Mouse (Mus musculus): ENCODE data around the gene Ckmt2. TPM values are rescaled to one million over a fixed set of nuclear protein-coding genes. Genes with fewer than 3 reads are reported as not detected.

The Ckmt2 gene
- not detected in 2 replicates for polyA plus RNA-seq (2015; fragmentation: Nextera tagmentation; extraction: Ambion mirVana)

DNA sequence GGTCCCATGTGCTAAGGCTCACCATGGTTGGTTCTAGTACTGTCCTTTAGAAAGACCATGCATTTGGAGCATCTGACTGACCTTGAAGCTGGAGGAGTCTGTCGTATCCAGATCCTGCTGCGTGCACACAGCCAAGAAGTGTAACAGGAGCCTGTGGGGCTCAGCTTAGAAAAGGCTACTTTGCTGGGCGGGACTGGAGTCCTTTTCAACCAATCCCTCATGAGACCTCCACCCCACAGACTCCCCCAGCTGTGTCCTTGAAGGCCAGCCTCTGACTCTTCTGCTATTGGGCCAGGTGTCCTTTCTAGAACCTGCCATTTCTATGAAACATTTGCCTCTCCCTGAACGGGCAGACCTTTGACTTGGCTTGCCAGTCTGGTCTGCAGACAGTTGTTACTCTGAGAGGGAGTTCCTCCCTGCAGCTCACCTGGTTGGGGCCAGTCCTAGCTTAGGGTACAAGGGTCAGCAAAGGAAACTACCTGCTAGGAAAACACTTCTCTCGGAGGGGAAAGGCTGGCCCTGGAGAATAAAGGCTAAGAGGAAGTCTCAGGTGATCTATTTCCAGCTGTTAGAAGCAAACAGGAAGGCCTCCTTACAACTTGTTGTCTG is at the start of gene Ckmt2:
Ckmt2 (minus strand) TSS at position 145 of the 609 bp plus-strand sequence.
- 82% methylated on average over 5 of the region's 5 CpGs for WGBS
- no peak within 1 kb of the TSS for H3K4me2 ChIP-seq (ENCODE audit: low read length)
- no peak for ATAC-seq
- no peak within 1 kb of the TSS for H3K27ac ChIP-seq (ENCODE audit: low read length)
- H3K36me3 ChIP-seq (ENCODE audit: control insufficient read depth, insufficient read depth, low read length): no peaks in the 10 kb centered on the region
- no peak within 1 kb of the TSS for H3K9ac ChIP-seq (ENCODE audit: low read depth, low read length)
- H3K4me1 ChIP-seq (ENCODE audit: control insufficient read depth, insufficient read depth, low read length): no peaks in the 10 kb centered on the region
- no peak within 1 kb of the TSS for H3K4me3 ChIP-seq (ENCODE audit: low read depth, low read length)
- no peaks in the 10 kb centered on the region for H3K27me3 ChIP-seq (ENCODE audit: control insufficient read depth, insufficient read depth, low read depth, low read length)
- H3K9me3 ChIP-seq (replicated peaks; ENCODE audit: control insufficient read depth, low read length, poor library complexity, severe bottlenecking): no peaks in the 10 kb centered on the region

DNA sequence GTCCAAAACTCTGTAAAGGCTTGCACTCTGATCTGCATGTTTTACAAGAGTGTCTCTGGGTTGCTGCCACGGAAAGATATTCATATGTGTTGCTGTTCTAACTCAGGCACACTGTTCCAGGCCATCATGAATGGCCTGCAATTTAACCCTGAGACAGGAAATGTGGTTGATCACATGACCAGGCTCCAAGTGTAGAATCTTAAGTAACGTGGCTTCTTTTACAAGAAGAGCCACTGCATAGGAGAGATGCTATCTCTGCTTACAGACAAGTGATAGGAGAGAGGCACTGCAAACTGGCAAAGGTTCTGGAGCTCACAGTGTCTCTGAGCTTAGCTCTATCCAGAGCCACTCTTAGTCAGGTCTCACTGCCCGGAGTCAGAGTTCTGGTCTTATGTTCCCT is 44.3 kb upstream of the Ckmt2 start:
- Histone ChIP-seq H3K9me3 (replicated peaks; ENCODE audit: control insufficient read depth, low read length, poor library complexity, severe bottlenecking) (no peaks in the 10 kb centered on the region), H3K9ac (ENCODE audit: low read depth, low read length) (no peak overlapping the region), H3K27ac (ENCODE audit: low read length) (no peak overlapping the region), H3K27me3 (ENCODE audit: control insufficient read depth, insufficient read depth, low read depth, low read length) (no peaks in the 10 kb centered on the region), H3K36me3 (ENCODE audit: control insufficient read depth, insufficient read depth, low read length) (no peaks in the 10 kb centered on the region), H3K4me2 (ENCODE audit: low read length) (no peak overlapping the region), H3K4me3 (ENCODE audit: low read depth, low read length) (no peak overlapping the region), H3K4me1 (ENCODE audit: control insufficient read depth, insufficient read depth, low read length) (no peaks in the 10 kb centered on the region)
- WGBS: 76% methylated on average over 3 of the region's 3 CpGs
- no peak for ATAC-seq

DNA sequence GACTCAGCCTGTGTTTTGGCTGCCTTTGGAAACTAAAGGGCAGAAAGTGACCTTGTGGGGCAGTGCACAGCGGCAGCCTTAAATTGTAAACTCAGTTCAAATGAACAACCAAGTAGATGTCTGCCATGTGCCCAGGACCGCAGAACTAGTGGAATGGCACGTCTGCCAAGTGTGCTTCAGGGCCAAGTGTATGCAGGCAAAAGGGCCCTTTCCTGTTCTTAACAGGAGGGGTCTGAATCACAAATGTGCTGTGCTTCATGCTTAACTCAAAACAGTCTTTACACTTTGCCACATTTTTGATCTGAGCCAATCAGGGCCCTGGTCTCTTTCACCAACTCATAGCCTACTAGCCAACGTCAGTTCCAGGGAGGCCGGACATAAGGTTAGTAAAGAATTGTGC is 42.1 kb upstream of the Ckmt2 start:
- ATAC-seq: no peak
- Histone ChIP-seq H3K27me3 (ENCODE audit: control insufficient read depth, insufficient read depth, low read depth, low read length) (no peaks in the 10 kb centered on the region), H3K4me1 (ENCODE audit: control insufficient read depth, insufficient read depth, low read length) (peaks cover 8% of the 10 kb centered on the region), H3K9me3 (replicated peaks; ENCODE audit: control insufficient read depth, low read length, poor library complexity, severe bottlenecking) (no peaks in the 10 kb centered on the region), H3K9ac (ENCODE audit: low read depth, low read length) (no peak overlapping the region), H3K4me2 (ENCODE audit: low read length) (no peak overlapping the region), H3K4me3 (ENCODE audit: low read depth, low read length) (no peak overlapping the region), H3K36me3 (ENCODE audit: control insufficient read depth, insufficient read depth, low read length) (no peaks in the 10 kb centered on the region), H3K27ac (ENCODE audit: low read length) (no peak overlapping the region)
- whole genome bisulfite sequencing: 89% methylated on average over 5 of the region's 5 CpGs

- no peaks in the 10 kb centered on the region for H3K27me3 ChIP-seq (ENCODE audit: control insufficient read depth, insufficient read depth, low read depth, low read length)
- no peaks in the 10 kb centered on the region for H3K9me3 ChIP-seq (replicated peaks; ENCODE audit: control insufficient read depth, low read length, poor library complexity, severe bottlenecking)
- H3K27ac ChIP-seq (ENCODE audit: low read length): no peak overlapping the region
- ATAC-seq: no peak
- H3K4me1 ChIP-seq (ENCODE audit: control insufficient read depth, insufficient read depth, low read length): peaks cover 8% of the 10 kb centered on the region
- no peaks in the 10 kb centered on the region for H3K36me3 ChIP-seq (ENCODE audit: control insufficient read depth, insufficient read depth, low read length)
- no peak overlapping the region for H3K4me3 ChIP-seq (ENCODE audit: low read depth, low read length)
- WGBS: 100% methylated on average over 2 of the region's 2 CpGs
- no peak overlapping the region for H3K4me2 ChIP-seq (ENCODE audit: low read length)
- no peak overlapping the region for H3K9ac ChIP-seq (ENCODE audit: low read depth, low read length)
Observed at GRCm38 (mm10) chr13:91917835-91918234, 41.1 kb upstream of the Ckmt2 start.

GRCm38 (mm10) chr13:91916308-91916707 is 39.6 kb upstream of the Ckmt2 start:
- ATAC-seq: 0 out of 2 replicates have a peak, but pooled peaks have one; percentile 29
- no peak overlapping the region for H3K9ac ChIP-seq (ENCODE audit: low read depth, low read length)
- H3K27me3 ChIP-seq (ENCODE audit: control insufficient read depth, insufficient read depth, low read depth, low read length): no peaks in the 10 kb centered on the region
- WGBS: 80% methylated on average over 5 of the region's 5 CpGs
- no peaks in the 10 kb centered on the region for H3K9me3 ChIP-seq (replicated peaks; ENCODE audit: control insufficient read depth, low read length, poor library complexity, severe bottlenecking)
- H3K36me3 ChIP-seq (ENCODE audit: control insufficient read depth, insufficient read depth, low read length): no peaks in the 10 kb centered on the region
- H3K4me3 ChIP-seq (ENCODE audit: low read depth, low read length): no peak overlapping the region
- H3K4me2 ChIP-seq (ENCODE audit: low read length): no peak overlapping the region
- peaks cover 8% of the 10 kb centered on the region for H3K4me1 ChIP-seq (ENCODE audit: control insufficient read depth, insufficient read depth, low read length)
- no peak overlapping the region for H3K27ac ChIP-seq (ENCODE audit: low read length)

DNA sequence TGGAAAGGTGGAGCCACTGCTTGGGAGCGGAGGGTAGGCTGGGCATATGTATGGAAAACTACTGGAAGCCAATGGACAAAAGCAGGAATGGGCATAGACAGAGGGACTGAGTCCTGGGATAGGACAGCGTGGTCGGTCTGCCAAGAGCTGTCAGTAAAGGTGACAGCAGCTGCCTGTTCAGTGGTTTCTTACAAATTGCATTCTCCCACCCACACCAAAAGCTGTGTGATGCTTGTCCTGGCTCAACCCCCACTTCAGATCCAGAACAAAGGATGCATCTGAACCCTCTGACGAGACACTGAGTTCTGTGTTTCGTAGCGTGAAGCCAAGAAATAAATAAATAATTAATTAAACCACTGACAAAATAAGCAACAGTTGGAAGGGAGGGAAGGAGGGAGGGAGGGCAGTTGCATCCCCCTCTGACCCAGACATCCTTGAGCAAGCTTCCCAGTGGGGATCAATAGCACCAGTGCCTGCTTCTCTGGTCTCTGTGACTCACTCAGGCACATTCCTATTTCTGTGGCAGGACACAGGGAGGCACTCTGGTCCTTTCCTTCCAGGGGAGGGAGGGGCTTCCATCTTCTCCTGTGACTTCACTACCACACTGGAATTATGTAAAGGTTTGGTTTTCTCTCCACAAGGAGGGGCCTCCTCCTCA is 39.0 kb upstream of the Ckmt2 start:
- no peaks in the 10 kb centered on the region for H3K9me3 ChIP-seq (replicated peaks; ENCODE audit: control insufficient read depth, low read length, poor library complexity, severe bottlenecking)
- peak; percentile 84 for ATAC-seq
- H3K27ac ChIP-seq (ENCODE audit: low read length): peak overlapping the region; percentile 21; the same call in 1 of the 2 replicates
- no peaks in the 10 kb centered on the region for H3K36me3 ChIP-seq (ENCODE audit: control insufficient read depth, insufficient read depth, low read length)
- no peak overlapping the region for H3K9ac ChIP-seq (ENCODE audit: low read depth, low read length)
- no peaks in the 10 kb centered on the region for H3K27me3 ChIP-seq (ENCODE audit: control insufficient read depth, insufficient read depth, low read depth, low read length)
- no peak overlapping the region for H3K4me3 ChIP-seq (ENCODE audit: low read depth, low read length)
- H3K4me2 ChIP-seq (ENCODE audit: low read length): 0 out of 2 replicates have a peak overlapping the region, but pooled peaks have one; percentile 9
- WGBS: 46% methylated on average over 6 of the region's 6 CpGs
- peaks cover 8% of the 10 kb centered on the region for H3K4me1 ChIP-seq (ENCODE audit: control insufficient read depth, insufficient read depth, low read length)

- H3K4me2 ChIP-seq (ENCODE audit: low read length): 0 out of 2 replicates have a peak overlapping the region, but pooled peaks have one; percentile 9
- peak overlapping the region; percentile 21; the same call in 1 of the 2 replicates for H3K27ac ChIP-seq (ENCODE audit: low read length)
- H3K9ac ChIP-seq (ENCODE audit: low read depth, low read length): no peak overlapping the region
- no peaks in the 10 kb centered on the region for H3K27me3 ChIP-seq (ENCODE audit: control insufficient read depth, insufficient read depth, low read depth, low read length)
- peak; percentile 46; the same call in 1 of the 2 replicates for ATAC-seq
- no peak overlapping the region for H3K4me3 ChIP-seq (ENCODE audit: low read depth, low read length)
- no peaks in the 10 kb centered on the region for H3K9me3 ChIP-seq (replicated peaks; ENCODE audit: control insufficient read depth, low read length, poor library complexity, severe bottlenecking)
- H3K4me1 ChIP-seq (ENCODE audit: control insufficient read depth, insufficient read depth, low read length): peaks cover 8% of the 10 kb centered on the region
- no peaks in the 10 kb centered on the region for H3K36me3 ChIP-seq (ENCODE audit: control insufficient read depth, insufficient read depth, low read length)
- 27% methylated on average over 4 of the region's 4 CpGs for WGBS
Observed at GRCm38 (mm10) chr13:91915192-91915581, 38.5 kb upstream of the Ckmt2 start.

- Histone ChIP-seq H3K4me3 (ENCODE audit: low read depth, low read length) (no peak overlapping the region), H3K9me3 (replicated peaks; ENCODE audit: control insufficient read depth, low read length, poor library complexity, severe bottlenecking) (no peaks in the 10 kb centered on the region), H3K27ac (ENCODE audit: low read length) (no peak overlapping the region), H3K27me3 (ENCODE audit: control insufficient read depth, insufficient read depth, low read depth, low read length) (no peaks in the 10 kb centered on the region), H3K4me2 (ENCODE audit: low read length) (no peak overlapping the region), H3K36me3 (ENCODE audit: control insufficient read depth, insufficient read depth, low read length) (no peaks in the 10 kb centered on the region), H3K9ac (ENCODE audit: low read depth, low read length) (no peak overlapping the region), H3K4me1 (ENCODE audit: control insufficient read depth, insufficient read depth, low read length) (peaks cover 8% of the 10 kb centered on the region)
- no peak for ATAC-seq
Observed at GRCm38 (mm10) chr13:91911652-91912051, 35.0 kb upstream of the Ckmt2 start.

- no peaks in the 10 kb centered on the region for H3K36me3 ChIP-seq (ENCODE audit: control insufficient read depth, insufficient read depth, low read length)
- no peak overlapping the region for H3K4me3 ChIP-seq (ENCODE audit: low read depth, low read length)
- H3K27ac ChIP-seq (ENCODE audit: low read length): no peak overlapping the region
- ATAC-seq: no peak
- no peaks in the 10 kb centered on the region for H3K9me3 ChIP-seq (replicated peaks; ENCODE audit: control insufficient read depth, low read length, poor library complexity, severe bottlenecking)
- no peak overlapping the region for H3K4me2 ChIP-seq (ENCODE audit: low read length)
- no peak overlapping the region for H3K9ac ChIP-seq (ENCODE audit: low read depth, low read length)
- peaks cover 8% of the 10 kb centered on the region for H3K4me1 ChIP-seq (ENCODE audit: control insufficient read depth, insufficient read depth, low read length)
- no peaks in the 10 kb centered on the region for H3K27me3 ChIP-seq (ENCODE audit: control insufficient read depth, insufficient read depth, low read depth, low read length)
Observed at GRCm38 (mm10) chr13:91911211-91911610, 34.5 kb upstream of the Ckmt2 start.

Measured in midbrain, embryonic 16.5 days (tissue).